Comparison of ENCODE assay signal across 12 mouse cellular contexts in genomic region chr7:35796123-35796522, GRCm38 (mm10). TPM values are rescaled to one million over a fixed set of nuclear protein-coding genes. Genes with fewer than 3 reads are reported as not detected.
A peak's percentile ranks its signal among the peaks of the same experiment; 100 is the strongest.
DNase-seq lines count a peak whose midpoint lies in the region; ATAC-seq and TF ChIP-seq lines count a peak whose summit lies in the region.
"Had no signal": no experiment of that assay in that cellular context is flagged by ENCODE, and none has a peak within 500 bp of the region (broad histone marks: within the 10 kb centered on the region; RNA-seq: fewer than 3 reads in every experiment).

No protein-coding gene starts in this region.

- no peaks in the 10 kb centered on the region for H3K27me3 ChIP-seq in kidney, adult 2 months (replicated peaks; ENCODE audit: control insufficient read depth, insufficient read depth, low read length)
- no peaks in the 10 kb centered on the region for H3K27me3 ChIP-seq in kidney, embryonic 14.5 days (ENCODE audit: control insufficient read depth, insufficient read depth, low read length)
- H3K27me3 ChIP-seq in stomach, postnatal 0 days (ENCODE audit: control insufficient read depth, insufficient read depth, low read length): no peaks in the 10 kb centered on the region
- H3K27me3 ChIP-seq: limb, embryonic 12.5 days had no signal

- H3K4me3 ChIP-seq in kidney, adult 2 months (ENCODE audit: insufficient read depth, low read depth, low read length): no peak overlapping the region
- H3K4me3 ChIP-seq in kidney, embryonic 14.5 days (ENCODE audit: low read length): no peak overlapping the region
- no peak overlapping the region for H3K4me3 ChIP-seq in stomach, postnatal 0 days (ENCODE audit: low read depth, low read length)
- H3K4me3 ChIP-seq: forebrain, embryonic 10.5 days; limb, embryonic 12.5 days had no signal

- no peaks in the 10 kb centered on the region for H3K9me3 ChIP-seq in kidney, embryonic 14.5 days (ENCODE audit: control insufficient read depth, low read length)
- no peaks in the 10 kb centered on the region for H3K9me3 ChIP-seq in stomach, postnatal 0 days (ENCODE audit: control insufficient read depth, low read length)
- H3K9me3 ChIP-seq: forebrain, embryonic 10.5 days; limb, embryonic 12.5 days had no signal

- TF ChIP-seq POLR2A in kidney, adult 2 months (IDR thresholded peaks at IDR 0.05; ENCODE audit: low read depth, low read length): no peak

- H3K27ac ChIP-seq in kidney, adult 2 months (ENCODE audit: insufficient read depth, low read depth, low read length): no peak overlapping the region
- no peak overlapping the region for H3K27ac ChIP-seq in kidney, embryonic 14.5 days (ENCODE audit: low read depth, low read length)
- H3K27ac ChIP-seq in stomach, postnatal 0 days (replicated peaks): no peak overlapping the region
- H3K27ac ChIP-seq: forebrain, embryonic 10.5 days; limb, embryonic 12.5 days had no signal

- peak; percentile 16 for DNase-seq in adrenal gland, postnatal 10 days
- no peak for DNase-seq in adrenal gland, adult 2 months
- DNase-seq in kidney, adult 2 months: peak; percentile 30
- DNase-seq in lung, postnatal 36 days: peak; percentile 11
- no peak for DNase-seq in lung, postnatal 25 days (ENCODE audit: low spot score)
- DNase-seq in stomach, postnatal 0 days (ENCODE audit: low spot score): peak; percentile 35
- DNase-seq in right cerebral cortex, postnatal 10 days (ENCODE audit: low spot score in 2 of 2): no peak
- DNase-seq: cerebellum, adult 9-11 months; right cerebral cortex, adult 18-20 months had no signal

- H3K4me2 ChIP-seq in kidney, embryonic 14.5 days (replicated peaks; ENCODE audit: low read depth, low read length): no peak overlapping the region
- H3K4me2 ChIP-seq in stomach, postnatal 0 days (replicated peaks; ENCODE audit: low read depth): no peak overlapping the region
- H3K4me2 ChIP-seq: limb, embryonic 12.5 days had no signal

- WGBS in kidney, adult 2 months: 48% methylated on average over 7 of the region's 7 CpGs
- WGBS in kidney, embryonic 14.5 days: 78% methylated on average over 7 of the region's 7 CpGs
- 52% methylated on average over 7 of the region's 7 CpGs for WGBS in stomach, postnatal 0 days

- TF ChIP-seq CTCF in kidney, adult 2 months (conservative IDR thresholded peaks at IDR 0.05; ENCODE audit: insufficient read depth, insufficient read length, low read depth, low read length): no peak
- TF ChIP-seq CTCF in stomach, postnatal 0 days (IDR thresholded peaks at IDR 0.05; ENCODE audit: low read depth): no peak

- no peak for ATAC-seq in kidney, embryonic 14.5 days (ENCODE audit: low FRiP score, low TSS enrichment)
- peak; percentile 63; the same call in 1 of the 2 replicates for ATAC-seq in stomach, postnatal 0 days (ENCODE audit: low FRiP score, low TSS enrichment)

- 0 out of 2 replicates have a peak, but pooled peaks cover 1% of the 10 kb centered on the region for H3K4me1 ChIP-seq in kidney, adult 2 months (ENCODE audit: control insufficient read depth, insufficient read depth, low read length)
- H3K4me1 ChIP-seq in kidney, embryonic 14.5 days (ENCODE audit: control insufficient read depth, insufficient read depth, low read length): no peaks in the 10 kb centered on the region; the same call in 1 of the 2 replicates
- no peaks in the 10 kb centered on the region for H3K4me1 ChIP-seq in stomach, postnatal 0 days (replicated peaks; ENCODE audit: control insufficient read depth, insufficient read depth)

- peaks cover 9% of the 10 kb centered on the region for H3K36me3 ChIP-seq in kidney, adult 2 months (ENCODE audit: control insufficient read depth, insufficient read depth, low read length)
- H3K36me3 ChIP-seq in kidney, embryonic 14.5 days (ENCODE audit: control insufficient read depth, insufficient read depth, low read length): peaks cover 83% of the 10 kb centered on the region
- peaks cover 30% of the 10 kb centered on the region for H3K36me3 ChIP-seq in stomach, postnatal 0 days (ENCODE audit: control insufficient read depth, insufficient read depth, low read length)

- H3K9ac ChIP-seq in kidney, embryonic 14.5 days (ENCODE audit: low read depth, low read length): no peak overlapping the region
- H3K9ac ChIP-seq in stomach, postnatal 0 days (ENCODE audit: low read length): no peak overlapping the region
- H3K9ac ChIP-seq: limb, embryonic 12.5 days had no signal

- TF ChIP-seq EP300 in stomach, postnatal 0 days (optimal IDR thresholded peaks at IDR 0.05): no peak

RNA-seq across cellular contexts. Expression of gene Zfp507, which starts 6.7 kb away (rescaled TPM):
- total RNA-seq in adrenal gland, postnatal 10 days (2021): 10 to 100 TPM; 23.8 to 26.7 TPM
- total RNA-seq in adrenal gland, adult 2 months (2021): 10 to 100 TPM; 21.5 to 22.6 TPM
- polyA plus RNA-seq in adrenal gland, adult 2 months (2012; rRNA removed): 3.1 and 4.1 TPM in 2 replicates
- 6.4 and 7.0 TPM in 2 replicates for polyA plus RNA-seq in kidney, adult 2 months (2012; rRNA removed)
- 15.2 and 21.7 TPM in 2 replicates for polyA plus RNA-seq in kidney, embryonic 14.5 days (2014; fragmentation: Nextera tagmentation; extraction: Ambion mirVana)
- polyA plus RNA-seq in stomach, postnatal 0 days (2015; fragmentation: Nextera tagmentation; extraction: Ambion mirVana): 6.8 and 7.5 TPM in 2 replicates

RNA-seq across cellular contexts. Expression of gene Dpy19l3, which starts 41.9 kb away (rescaled TPM):
- total RNA-seq in adrenal gland, postnatal 10 days (2021): 10 to 100 TPM; 39.5 to 39.8 TPM
- total RNA-seq in adrenal gland, adult 2 months (2021): 10 to 100 TPM; 52.1 to 71.8 TPM
- 8.4 and 9.5 TPM in 2 replicates for polyA plus RNA-seq in adrenal gland, adult 2 months (2012; rRNA removed)
- 5.8 and 6.7 TPM in 2 replicates for polyA plus RNA-seq in kidney, adult 2 months (2012; rRNA removed)
- 32.6 and 41.3 TPM in 2 replicates for polyA plus RNA-seq in kidney, embryonic 14.5 days (2014; fragmentation: Nextera tagmentation; extraction: Ambion mirVana)
- polyA plus RNA-seq in stomach, postnatal 0 days (2015; fragmentation: Nextera tagmentation; extraction: Ambion mirVana): 7.9 and 9.0 TPM in 2 replicates

Comparison
In these comparisons a context has a peak if more than half of its experiments do, and no peak if none do; other contexts are left out.
1. DNase-seq: peak in adrenal gland, postnatal 10 days (single experiment), kidney, adult 2 months (single experiment), lung, postnatal 36 days (single experiment) and stomach, postnatal 0 days (single experiment); none in adrenal gland, adult 2 months (single experiment), lung, postnatal 25 days (single experiment) and right cerebral cortex, postnatal 10 days (0 of 2).